Mouse (Mus musculus): Measurements from ENCODE around the gene Pimreg.

- TF ChIP-seq CTCF (IDR thresholded peaks at IDR 0.05; ENCODE audit: control insufficient read depth, insufficient read depth, insufficient read length) (no peak), FOSL1 (IDR thresholded peaks at IDR 0.05; ENCODE audit: insufficient read depth, low read length, poor library complexity, severe bottlenecking) (no peak), MYOD1 (IDR thresholded peaks at IDR 0.05; ENCODE audit: control insufficient read depth, insufficient read length, low read depth) (no peak)
Measured at GRCm38 (mm10) chr11:72026516-72026915, 15.3 kb upstream of the Pimreg start.
